ENCODE assay signal across 21 mouse cellular contexts in the genomic region with DNA sequence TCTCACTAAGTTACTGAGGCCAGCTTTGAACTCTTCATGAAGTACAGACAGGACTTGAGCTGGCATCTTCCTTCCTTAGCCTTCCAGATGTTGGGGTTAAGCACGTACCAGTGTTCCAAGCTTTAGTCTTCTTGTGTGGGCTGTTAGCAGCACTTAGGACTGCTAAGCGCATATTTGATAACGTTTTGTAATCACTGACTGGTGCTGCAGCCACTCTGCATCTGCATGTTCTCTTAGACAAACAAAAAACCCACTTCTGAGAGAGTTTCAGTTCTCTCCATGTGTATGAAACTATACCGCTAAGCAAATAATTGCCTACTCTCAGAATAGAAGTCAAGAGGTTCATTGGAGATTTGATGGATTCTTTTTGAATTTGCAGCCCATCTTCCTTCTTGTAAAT. TPM values are rescaled to one million over a fixed set of nuclear protein-coding genes. Genes with fewer than 3 reads are reported as not detected.
"Had no signal": no experiment of that assay in that cellular context is flagged by ENCODE, and none has a peak within 500 bp of the region (broad histone marks: within the 10 kb centered on the region; RNA-seq: fewer than 3 reads in every experiment).

No protein-coding gene starts in this region.

- DNase-seq: liver, embryonic 13.5 days; midbrain, embryonic 14.5 days; retina, postnatal 1 day; right cerebral cortex, adult 18-20 months; right cerebral cortex, postnatal 25 days; right cerebral cortex, postnatal 4 days; spleen, adult 18-20 months; thymus, adult 18-20 months; thymus, postnatal 14 days; thymus, postnatal 36 days had no signal

- H3K4me3 ChIP-seq: liver, embryonic 13.5 days; liver, embryonic 15.5 days; midbrain, embryonic 10.5 days; midbrain, embryonic 12.5 days; myocyte; neural tube, embryonic 13.5 days; neural tube, embryonic 15.5 days had no signal

- H3K9ac ChIP-seq: liver, embryonic 13.5 days; liver, embryonic 15.5 days; midbrain, embryonic 12.5 days; neural tube, embryonic 13.5 days; neural tube, embryonic 15.5 days had no signal

- H3K4me2 ChIP-seq: liver, embryonic 13.5 days; liver, embryonic 15.5 days; midbrain, embryonic 12.5 days; neural tube, embryonic 13.5 days; neural tube, embryonic 15.5 days had no signal

- ATAC-seq: midbrain, embryonic 16.5 days had no signal

- H3K27ac ChIP-seq: liver, embryonic 13.5 days; liver, embryonic 15.5 days; midbrain, embryonic 10.5 days; midbrain, embryonic 12.5 days; neural tube, embryonic 13.5 days; neural tube, embryonic 15.5 days had no signal

- H3K4me1 ChIP-seq: liver, embryonic 13.5 days; midbrain, embryonic 10.5 days; midbrain, embryonic 12.5 days; neural tube, embryonic 13.5 days; neural tube, embryonic 15.5 days had no signal

- H3K9me3 ChIP-seq: liver, embryonic 13.5 days; liver, embryonic 15.5 days; midbrain, embryonic 10.5 days; midbrain, embryonic 12.5 days; neural tube, embryonic 13.5 days; neural tube, embryonic 15.5 days had no signal

- H3K27me3 ChIP-seq: liver, embryonic 13.5 days; liver, embryonic 15.5 days; midbrain, embryonic 12.5 days; neural tube, embryonic 13.5 days; neural tube, embryonic 15.5 days had no signal

RNA-seq across cellular contexts. Expression of a gene that starts 32.5 kb away (rescaled TPM):
- total RNA-seq: liver, adult 2 months; megakaryocyte, adult 5-6 weeks had no signal
- polyA plus RNA-seq: liver, adult 2 months; midbrain, embryonic 16.5 days; neural tube, embryonic 13.5 days; small intestine, adult 2 months; thymus, postnatal 0 days had no signal
